Mouse (Mus musculus) bone marrow macrophage, adult 2 months (primary cell): Measurements from ENCODE around the gene Rptor. TPM values are rescaled to one million over a fixed set of nuclear protein-coding genes. Genes with fewer than 3 reads are reported as not detected.

Experiments
- H3K27ac ChIP-seq: 2 replicates; pipeline ENCODE4 v1.5.1; 2012; ENCODE audit warnings: low read depth, low read length; ENCODE audit not compliant: insufficient read depth
- H3K4me1 ChIP-seq: 2 replicates; pipeline ENCODE4 v1.6.1; 2012; ENCODE audit warnings: low read length; ENCODE audit not compliant: control insufficient read depth, insufficient read depth
- H3K4me3 ChIP-seq: 2 replicates; pipeline ENCODE4 v1.5.1; 2012; ENCODE audit warnings: mild to moderate bottlenecking, low read length, moderate library complexity; ENCODE audit not compliant: insufficient read depth
- CTCF ChIP-seq: IDR thresholded peaks from 2 replicates; pipeline ENCODE4 v1.5.1; 2012; ENCODE audit warnings: low read depth, mild to moderate bottlenecking, low read length, moderate library complexity
- POLR2A ChIP-seq: IDR thresholded peaks from 2 replicates; pipeline ENCODE4 v1.6.1; 2012; ENCODE audit warnings: mild to moderate bottlenecking, low read depth, low read length, borderline replicate concordance
- polyA plus RNA-seq: library from polyadenylated mRNA; stranded (reverse); fragments of >200 nt; gene quantifications from 2 replicates; pipeline ENCODE4 v1.2.4, GENCODE M21; 2012; ENCODE audit not compliant: missing spikeins, insufficient read depth, insufficient read length

Rptor gene
- polyA plus RNA-seq, 1 experiment, result 23.8 TPM

DNA sequence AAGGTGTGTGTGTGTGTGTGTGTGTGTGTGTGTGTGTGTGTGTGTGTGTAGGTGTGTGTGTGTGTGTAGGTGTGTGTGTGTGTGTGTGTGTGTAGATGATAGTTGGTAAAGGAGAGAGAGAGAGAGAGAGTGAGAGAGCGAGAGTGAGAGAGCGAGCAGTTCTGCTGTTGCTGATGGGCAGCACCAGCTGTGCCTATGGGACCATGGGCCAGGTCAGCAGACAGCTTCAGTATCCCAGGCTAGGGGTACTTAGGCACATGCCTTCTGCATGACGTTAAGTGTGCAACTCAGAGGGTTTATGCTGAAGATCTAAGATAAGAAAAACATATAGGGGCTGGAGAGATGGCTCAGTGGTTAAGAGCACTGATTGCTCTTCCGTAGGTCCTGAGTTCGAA, 62.6 kb downstream of the Rptor start:
- TF ChIP-seq POLR2A (no peak), CTCF (no peak)
- no peak overlapping the region for H3K27ac ChIP-seq

DNA sequence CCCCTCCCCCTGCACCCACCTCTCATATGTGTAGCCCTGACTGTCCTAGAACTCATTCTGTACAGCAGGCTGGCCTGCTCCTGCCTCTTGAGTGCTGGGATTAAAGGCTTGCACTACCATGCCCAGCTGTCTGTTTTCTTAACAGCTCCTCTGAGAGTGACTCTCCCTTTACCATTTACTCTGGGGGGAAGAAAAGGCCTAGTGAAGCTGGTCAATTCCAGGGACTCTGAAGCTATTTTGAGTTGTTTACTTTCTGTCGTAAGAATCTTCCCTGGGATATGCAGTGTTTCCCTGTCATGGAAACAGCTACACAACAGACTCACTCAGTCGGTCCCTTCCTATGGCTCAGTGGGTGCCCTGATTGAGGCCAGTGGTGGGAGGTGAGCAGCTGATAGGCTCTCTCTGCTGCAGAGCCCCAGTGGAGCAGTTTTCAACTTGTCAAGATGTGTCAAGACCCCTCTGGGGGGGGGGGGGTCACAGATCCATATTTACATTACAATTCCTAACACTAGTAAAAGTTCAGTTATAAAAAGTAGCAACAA, 63.9 kb downstream of the Rptor start:
- Histone ChIP-seq H3K27ac (no peak overlapping the region), H3K4me3 (no peak overlapping the region), H3K4me1 (peaks cover 20% of the 10 kb centered on the region)
- no peak for TF ChIP-seq CTCF
- no peak for TF ChIP-seq POLR2A

More for the DNA sequence above, 62.6 kb downstream of the Rptor start:
- peaks cover 12% of the 10 kb centered on the region for H3K4me1 ChIP-seq
- H3K4me3 ChIP-seq, result no peak overlapping the region

DNA sequence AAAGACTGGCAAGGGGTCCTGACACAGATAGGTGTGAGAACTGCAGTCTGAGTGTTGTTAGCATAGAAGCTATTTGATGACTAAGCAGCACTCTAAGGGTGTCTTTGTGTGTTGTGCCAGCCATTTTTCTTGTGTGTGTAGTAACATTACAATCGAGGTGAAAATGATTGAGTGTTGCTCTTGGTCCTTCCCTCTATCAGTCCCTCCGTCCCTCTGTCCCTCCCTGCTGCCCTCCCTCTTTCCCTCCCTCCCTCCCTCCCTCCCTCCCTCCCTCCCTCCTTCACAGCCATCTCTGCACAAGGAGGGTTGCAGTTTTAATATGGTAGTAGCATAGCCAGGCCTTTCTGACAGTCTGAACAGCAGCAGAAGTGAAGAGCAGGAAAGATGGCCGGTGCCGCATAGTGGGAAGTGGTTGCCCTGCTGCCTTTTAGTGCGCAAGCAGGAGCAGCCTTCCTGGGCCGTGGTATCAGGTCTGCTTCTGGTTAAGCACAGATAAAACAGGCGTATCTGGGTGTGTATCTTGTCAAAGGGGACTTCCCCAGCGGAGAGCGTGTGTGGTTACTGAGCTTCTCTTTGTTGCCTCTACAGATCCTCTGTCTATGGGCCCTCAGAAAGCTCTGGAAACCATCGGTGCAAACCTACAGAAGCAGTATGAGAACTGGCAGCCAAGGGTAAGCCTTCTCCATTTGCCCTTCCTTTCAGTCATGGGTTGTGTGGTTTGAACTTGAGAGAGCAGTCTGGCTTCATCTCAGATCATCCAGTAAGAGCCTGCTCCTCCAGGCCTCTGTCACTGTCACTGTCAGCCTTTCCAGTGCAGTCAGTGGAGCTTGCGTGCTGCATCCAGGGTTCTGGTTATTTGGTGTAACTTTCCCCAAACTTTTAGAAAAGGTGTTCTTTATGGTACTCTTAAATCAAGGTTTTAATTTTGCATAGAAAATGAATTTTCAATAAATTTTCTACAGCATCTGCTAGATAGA, 68.3 kb downstream of the Rptor start:
- TF ChIP-seq POLR2A (no peak), CTCF (no peak)
- peaks cover 34% of the 10 kb centered on the region for H3K4me1 ChIP-seq
- H3K4me3 ChIP-seq, result no peak overlapping the region
- H3K27ac ChIP-seq, result no peak overlapping the region

DNA sequence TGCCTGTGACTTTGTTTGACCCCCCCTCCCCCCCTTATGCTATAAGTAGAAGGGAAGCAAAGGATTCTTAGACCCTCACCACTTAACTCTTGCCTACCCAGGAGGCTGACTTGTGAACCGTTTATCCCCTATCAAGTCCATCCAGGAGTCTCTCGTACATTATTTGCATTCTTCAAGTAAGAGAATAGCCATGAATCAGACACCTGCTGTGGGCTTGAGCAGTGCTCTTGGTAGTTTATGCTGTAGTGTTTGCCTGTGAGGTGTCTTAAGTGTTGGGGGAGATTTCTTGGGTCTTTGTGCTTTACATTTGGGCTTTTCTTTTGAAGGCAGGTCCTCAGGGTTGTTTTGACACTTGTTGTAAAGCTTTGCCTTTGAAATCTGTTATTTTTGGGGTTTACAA, 69.3 kb downstream of the Rptor start:
- H3K4me1 ChIP-seq, result peaks cover 45% of the 10 kb centered on the region
- H3K27ac ChIP-seq, result no peak overlapping the region
- no peak overlapping the region for H3K4me3 ChIP-seq
- no peak for TF ChIP-seq POLR2A
- no peak for TF ChIP-seq CTCF

DNA sequence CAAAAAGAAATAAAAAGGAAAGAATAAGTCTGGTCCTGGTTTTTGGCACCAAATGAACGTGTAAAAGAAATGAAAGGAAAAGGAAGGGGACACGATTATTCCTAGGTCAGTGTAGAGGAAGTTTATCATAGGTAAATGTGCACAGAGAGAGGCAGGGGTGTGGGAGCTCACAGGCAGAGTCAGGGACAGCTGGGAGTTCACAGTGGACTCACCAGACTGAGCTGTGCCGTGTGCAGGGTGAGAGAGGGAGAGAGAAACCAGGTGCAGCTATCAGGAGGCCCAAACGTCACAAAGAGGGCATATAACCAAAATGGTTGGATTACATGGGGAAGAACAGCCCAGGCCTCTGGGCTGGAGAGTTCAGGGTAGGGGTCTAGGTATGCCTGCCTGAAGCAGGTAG, 70.1 kb downstream of the Rptor start:
- no peak overlapping the region for H3K27ac ChIP-seq
- H3K4me1 ChIP-seq, result peaks cover 52% of the 10 kb centered on the region
- no peak for TF ChIP-seq CTCF
- no peak for TF ChIP-seq POLR2A
- H3K4me3 ChIP-seq, result no peak overlapping the region

DNA sequence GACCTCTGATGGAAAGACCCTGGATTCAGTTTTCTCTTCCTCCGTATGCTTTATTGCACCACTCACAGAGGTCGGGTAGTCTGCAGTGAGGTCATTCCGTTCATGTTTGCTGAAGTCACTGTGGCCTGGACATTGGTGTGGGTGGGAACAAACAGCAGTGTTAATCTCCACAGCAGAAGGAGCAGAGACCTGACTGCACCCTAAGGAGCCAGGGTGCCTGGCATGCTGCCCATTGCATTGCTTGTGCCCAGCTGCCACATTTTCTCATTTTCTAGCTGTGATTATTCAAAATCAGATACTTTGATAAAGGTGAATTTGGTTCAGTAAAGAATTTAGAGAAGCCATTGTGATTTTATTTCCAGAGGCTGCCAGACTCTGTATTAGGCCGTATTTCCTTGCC, 72.1 kb downstream of the Rptor start:
- TF ChIP-seq POLR2A, result no peak
- no peak for TF ChIP-seq CTCF
- peaks cover 64% of the 10 kb centered on the region for H3K4me1 ChIP-seq
- 0 out of 2 replicates have a peak overlapping the region, but pooled peaks have one; percentile 1 for H3K27ac ChIP-seq
- no peak overlapping the region for H3K4me3 ChIP-seq

DNA sequence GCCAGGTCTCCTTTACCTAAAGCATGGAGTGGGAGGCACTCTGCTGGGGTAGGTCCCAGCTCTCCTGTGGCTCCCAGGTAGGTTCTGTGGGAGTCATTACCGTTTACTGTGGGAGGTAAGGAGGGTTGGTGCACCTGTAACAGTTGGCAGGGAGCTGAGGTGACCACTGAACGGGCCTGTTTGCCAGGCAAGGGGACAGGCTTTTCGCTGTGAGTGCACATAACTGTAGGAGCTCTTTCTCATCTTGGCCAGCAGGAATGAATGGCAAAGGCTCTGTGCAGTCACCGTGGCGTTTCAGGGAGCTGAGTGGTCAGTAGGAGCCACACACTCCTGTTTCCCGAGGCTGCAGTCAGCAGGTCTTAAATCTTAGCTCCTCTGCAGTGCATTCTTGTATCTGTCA, 72.8 kb downstream of the Rptor start:
- Histone ChIP-seq H3K27ac (no peak overlapping the region), H3K4me3 (no peak overlapping the region), H3K4me1 (peaks cover 64% of the 10 kb centered on the region)
- TF ChIP-seq POLR2A (no peak), CTCF (no peak)

DNA sequence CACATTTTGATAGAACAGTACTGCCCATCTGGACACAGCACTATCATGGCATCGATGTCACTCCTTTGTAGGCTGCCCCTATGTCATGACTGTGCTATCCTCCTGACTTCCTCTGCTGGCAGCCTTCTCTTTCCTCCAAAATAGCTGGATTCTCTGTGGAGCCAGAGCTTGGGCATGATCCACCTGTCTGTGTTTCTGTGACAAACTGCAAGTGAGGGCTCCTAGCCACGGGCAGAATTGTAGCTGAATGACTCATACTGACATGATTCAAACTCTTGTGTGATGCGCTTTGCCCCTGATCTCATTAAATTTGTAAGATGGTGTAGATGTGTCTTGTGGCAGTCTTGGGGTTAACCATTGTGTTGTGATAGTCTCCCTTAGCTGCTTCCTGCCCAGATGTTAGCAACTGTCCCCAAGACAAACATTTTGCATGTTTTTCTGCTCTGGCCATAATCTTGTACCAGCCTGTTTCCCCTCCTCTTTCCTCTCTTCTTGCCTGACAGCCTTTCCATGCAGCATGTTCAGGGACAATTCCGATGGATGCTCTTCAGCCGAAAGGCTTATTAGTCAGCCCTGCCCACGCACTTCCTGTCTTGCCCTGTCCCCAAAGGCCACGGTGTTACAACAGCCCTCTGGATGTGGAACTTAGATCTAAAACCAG, 74.2 kb downstream of the Rptor start:
- no peak overlapping the region for H3K4me3 ChIP-seq
- H3K4me1 ChIP-seq, result peaks cover 64% of the 10 kb centered on the region
- H3K27ac ChIP-seq, result peak overlapping the region; percentile 67
- no peak for TF ChIP-seq POLR2A
- no peak for TF ChIP-seq CTCF

DNA sequence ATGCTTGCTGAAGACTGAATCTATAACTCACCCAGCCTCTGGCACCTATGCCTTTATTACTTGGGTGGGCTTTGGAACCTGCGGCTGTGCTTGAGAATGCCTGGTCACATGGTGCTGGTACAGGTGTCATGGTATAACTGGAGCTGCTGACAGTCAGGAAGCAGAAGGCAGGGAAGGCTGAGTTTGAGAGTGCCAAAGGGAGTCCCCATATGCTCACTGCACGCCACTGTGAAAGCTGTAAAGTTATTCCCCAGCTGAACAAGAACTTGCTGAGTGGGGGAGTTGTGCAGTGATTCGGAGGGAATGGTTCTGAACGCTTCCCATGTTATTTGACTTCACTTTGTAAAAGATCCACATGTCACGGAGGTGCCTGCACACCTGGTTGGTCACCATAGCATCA, 75.7 kb downstream of the Rptor start:
- no peak overlapping the region for H3K27ac ChIP-seq
- peaks cover 76% of the 10 kb centered on the region for H3K4me1 ChIP-seq
- H3K4me3 ChIP-seq, result no peak overlapping the region
- no peak for TF ChIP-seq CTCF
- TF ChIP-seq POLR2A, result no peak

DNA sequence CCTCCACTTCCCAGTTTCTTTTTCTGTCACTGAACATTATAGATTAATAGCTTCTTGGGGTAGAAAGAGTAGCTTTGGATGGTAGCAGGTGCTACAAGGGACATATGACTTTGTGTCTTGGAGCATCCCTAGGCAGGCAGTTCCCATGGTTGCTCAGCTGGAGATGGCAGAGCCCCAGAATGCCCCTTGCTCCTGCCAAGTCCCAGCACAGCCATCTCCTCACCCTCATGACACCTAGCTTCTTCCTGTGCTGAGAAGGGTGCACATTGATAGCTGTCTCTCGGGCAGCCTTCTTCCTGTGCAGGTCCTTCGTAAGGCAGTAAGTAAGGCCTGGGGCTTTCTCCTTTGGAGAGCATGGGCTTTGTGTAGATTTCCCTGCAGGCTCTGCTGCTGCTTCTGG, 78.0 kb downstream of the Rptor start:
- no peak for TF ChIP-seq POLR2A
- no peak for TF ChIP-seq CTCF
- peaks cover 81% of the 10 kb centered on the region for H3K4me1 ChIP-seq
- H3K4me3 ChIP-seq, result no peak overlapping the region
- no peak overlapping the region for H3K27ac ChIP-seq
